Mouse (Mus musculus) neural tube, embryonic 15.5 days (tissue): Measurements from ENCODE around the gene Mapk8ip1. TPM values are rescaled to one million over a fixed set of nuclear protein-coding genes. Genes with fewer than 3 reads are reported as not detected.
A peak's percentile ranks its signal among the peaks of the same experiment; 100 is the strongest.

Experiments
- ATAC-seq: fragments of 200-750 bp; cut with Nextera tagmentation; 2 replicates; pipeline ENCODE4 v1.8.0; 2017; ENCODE audit warnings: mild to moderate bottlenecking, moderate TSS enrichment, moderate library complexity; ENCODE audit not compliant: low FRiP score
- H3K27ac ChIP-seq: fragments of 300-500 bp; sonication (generic); replicated peaks from 2 replicates; pipeline ENCODE4 v1.5.1; 2015; ENCODE audit warnings: mild to moderate bottlenecking, inconsistent platforms
- H3K27me3 ChIP-seq: fragments of 300-500 bp; sonication (generic); replicated peaks from 2 replicates; pipeline ENCODE4 v1.6.1; 2015; ENCODE audit warnings: inconsistent platforms
- H3K36me3 ChIP-seq: fragments of 300-500 bp; sonication (generic); 2 replicates; pipeline ENCODE4 v1.6.1; 2015; ENCODE audit warnings: inconsistent platforms
- H3K4me1 ChIP-seq: fragments of 300-500 bp; sonication (generic); 2 replicates; pipeline ENCODE4 v1.6.1; 2015; ENCODE audit warnings: inconsistent platforms
- H3K4me2 ChIP-seq: fragments of 300-500 bp; sonication (generic); 2 replicates; pipeline ENCODE4 v1.6.1; 2015; ENCODE audit warnings: inconsistent platforms, mild to moderate bottlenecking, moderate library complexity
- H3K4me3 ChIP-seq: fragments of 300-500 bp; sonication (generic); replicated peaks from 2 replicates; pipeline ENCODE4 v1.5.1; 2015; ENCODE audit warnings: mild to moderate bottlenecking, inconsistent platforms
- H3K9ac ChIP-seq: fragments of 300-500 bp; sonication (generic); replicated peaks from 2 replicates; pipeline ENCODE4 v1.6.1; 2015; ENCODE audit warnings: mild to moderate bottlenecking, inconsistent platforms
- H3K9me3 ChIP-seq: fragments of 300-500 bp; sonication (generic); replicated peaks from 2 replicates; pipeline ENCODE4 v1.6.1; 2016; ENCODE audit warnings: inconsistent platforms
- WGBS: fragments of 180-500 bp; shearing (Covaris S2); methylation state at CpG from one replicate; pipeline ENCODE4 v1.1.7; 2015; ENCODE audit warnings: mixed read lengths; 5-methylcytosine and 5-hydroxymethylcytosine counted together
- polyA plus RNA-seq: library from polyadenylated mRNA; unstranded; fragments of >200 nt; fragmentation: Nextera tagmentation; extraction: Ambion mirVana; gene quantifications from 2 replicates; pipeline ENCODE4 v1.2.1, GENCODE M21; 2015

The Mapk8ip1 gene
- 134 and 169 TPM in 2 replicates for polyA plus RNA-seq

DNA sequence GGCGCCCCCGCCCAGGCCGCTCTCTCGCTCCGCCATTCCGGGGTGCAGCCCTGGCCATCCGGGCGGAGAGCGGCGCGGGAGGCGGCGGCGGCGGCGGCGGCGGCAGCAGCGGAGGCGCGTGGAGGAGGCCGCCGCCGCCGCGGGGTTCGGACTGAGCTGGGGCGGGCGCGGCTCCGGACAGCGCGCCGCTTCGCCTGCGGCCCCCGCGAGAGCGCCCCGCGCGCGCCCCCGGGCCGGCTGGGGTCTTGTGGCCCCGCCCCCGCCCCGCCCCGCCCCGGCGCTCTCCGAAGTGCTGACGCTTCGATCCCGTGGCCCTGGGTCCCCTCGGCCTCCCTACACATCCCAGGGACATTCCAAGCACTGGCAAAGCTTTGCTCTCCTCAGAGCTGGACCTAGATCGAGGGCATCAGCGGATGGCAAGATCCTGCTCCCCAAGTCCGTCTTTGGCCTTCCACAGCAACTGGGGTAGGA is at the start of gene Mapk8ip1:
TSS of gene Mapk8ip1 (minus strand) at position 173 of the 471 bp plus-strand sequence.
- Histone ChIP-seq H3K4me3 (peak within 1 kb of the TSS; percentile 73), H3K4me1 (peaks cover 50% of the 10 kb centered on the region), H3K36me3 (peaks cover 22% of the 10 kb centered on the region), H3K9ac (peak within 1 kb of the TSS; percentile 92), H3K27me3 (no peaks in the 10 kb centered on the region), H3K9me3 (no peaks in the 10 kb centered on the region), H3K27ac (peak within 1 kb of the TSS; percentile 87), H3K4me2 (peak within 1 kb of the TSS; percentile 75)
- 5% methylated on average over 16 of the region's 59 CpGs for WGBS
- ATAC-seq = peak; percentile 78

DNA sequence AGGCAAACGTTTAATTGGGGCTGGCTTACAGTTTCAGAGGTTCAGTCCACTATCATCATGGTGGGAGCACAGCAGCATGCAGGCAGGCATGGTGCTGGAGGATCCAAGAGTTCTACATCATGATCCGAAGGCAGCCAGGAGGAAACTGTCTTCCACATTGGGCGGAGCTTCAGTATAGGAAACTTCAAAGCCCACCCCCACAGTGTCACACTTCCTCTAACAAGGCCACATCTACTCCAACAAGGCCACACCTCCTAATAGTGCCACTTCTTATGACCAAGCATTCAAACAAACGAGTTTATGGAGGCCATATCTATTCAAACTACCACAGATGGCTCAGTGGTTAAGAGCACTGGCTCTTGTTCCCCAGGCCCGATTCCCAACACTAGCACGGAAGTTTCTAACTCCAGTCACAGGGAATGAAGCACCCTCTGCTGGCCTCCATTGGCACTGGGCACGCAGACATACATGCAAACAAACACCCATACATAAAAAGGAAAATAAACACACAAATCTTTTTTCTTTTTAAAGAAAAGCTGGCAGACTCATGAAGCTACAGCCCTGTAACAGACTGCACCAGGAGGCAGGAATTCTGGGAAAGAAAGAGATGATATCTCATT is 46.2 kb upstream of the Mapk8ip1 start:
- no peak for ATAC-seq
- Histone ChIP-seq H3K4me3 (no peak overlapping the region), H3K27ac (no peak overlapping the region), H3K36me3 (peaks cover 2% of the 10 kb centered on the region; the same call in 1 of the 2 replicates), H3K9ac (no peak overlapping the region), H3K27me3 (no peaks in the 10 kb centered on the region), H3K9me3 (no peaks in the 10 kb centered on the region), H3K4me2 (no peak overlapping the region), H3K4me1 (no peaks in the 10 kb centered on the region)
- WGBS = 55% methylated on average over 7 of the region's 7 CpGs

GRCm38 (mm10) chr2:92446656-92447055 is 45.6 kb upstream of the Mapk8ip1 start:
- Histone ChIP-seq H3K4me1 (no peaks in the 10 kb centered on the region), H3K36me3 (no peaks in the 10 kb centered on the region), H3K9me3 (no peaks in the 10 kb centered on the region), H3K9ac (no peak overlapping the region), H3K27me3 (0 out of 2 replicates have a peak, but pooled peaks cover 3% of the 10 kb centered on the region), H3K27ac (no peak overlapping the region), H3K4me3 (no peak overlapping the region), H3K4me2 (no peak overlapping the region)
- ATAC-seq = no peak
- 79% methylated on average over 8 of the region's 8 CpGs for WGBS

DNA sequence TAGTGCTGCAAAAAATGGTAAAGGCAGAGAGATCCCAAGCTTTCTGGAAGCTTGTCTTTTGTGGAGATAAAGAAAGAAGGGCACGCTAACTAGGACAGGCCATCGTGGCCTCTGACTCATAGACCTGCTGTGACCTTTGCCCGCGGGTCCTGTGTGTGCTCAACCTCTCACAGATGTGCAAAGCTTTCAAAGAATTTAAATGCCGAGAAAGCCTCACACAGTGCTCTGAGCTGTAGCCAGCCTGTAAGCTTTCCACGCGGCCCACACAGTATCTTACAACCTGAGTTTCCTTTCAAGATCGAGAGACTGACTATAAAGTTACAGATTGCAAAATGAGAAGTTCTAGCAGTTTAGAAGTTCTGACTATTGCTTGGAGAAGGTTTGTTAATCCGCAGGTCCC is 44.8 kb upstream of the Mapk8ip1 start:
- H3K36me3 ChIP-seq = no peaks in the 10 kb centered on the region
- WGBS = 50% methylated on average over 9 of the region's 9 CpGs
- no peak overlapping the region for H3K4me3 ChIP-seq
- H3K27me3 ChIP-seq = 0 out of 2 replicates have a peak, but pooled peaks cover 3% of the 10 kb centered on the region
- H3K9me3 ChIP-seq = no peaks in the 10 kb centered on the region
- no peak overlapping the region for H3K27ac ChIP-seq
- H3K9ac ChIP-seq = no peak overlapping the region
- no peaks in the 10 kb centered on the region for H3K4me1 ChIP-seq
- H3K4me2 ChIP-seq = no peak overlapping the region
- no peak for ATAC-seq

- Histone ChIP-seq H3K9ac (no peak overlapping the region), H3K9me3 (no peaks in the 10 kb centered on the region), H3K4me1 (no peaks in the 10 kb centered on the region), H3K4me2 (no peak overlapping the region), H3K27ac (no peak overlapping the region), H3K27me3 (0 out of 2 replicates have a peak, but pooled peaks cover 3% of the 10 kb centered on the region), H3K4me3 (no peak overlapping the region), H3K36me3 (no peaks in the 10 kb centered on the region)
- 57% methylated on average over 4 of the region's 4 CpGs for WGBS
- ATAC-seq = no peak
Measured at GRCm38 (mm10) chr2:92444376-92444775, 43.3 kb upstream of the Mapk8ip1 start.

DNA sequence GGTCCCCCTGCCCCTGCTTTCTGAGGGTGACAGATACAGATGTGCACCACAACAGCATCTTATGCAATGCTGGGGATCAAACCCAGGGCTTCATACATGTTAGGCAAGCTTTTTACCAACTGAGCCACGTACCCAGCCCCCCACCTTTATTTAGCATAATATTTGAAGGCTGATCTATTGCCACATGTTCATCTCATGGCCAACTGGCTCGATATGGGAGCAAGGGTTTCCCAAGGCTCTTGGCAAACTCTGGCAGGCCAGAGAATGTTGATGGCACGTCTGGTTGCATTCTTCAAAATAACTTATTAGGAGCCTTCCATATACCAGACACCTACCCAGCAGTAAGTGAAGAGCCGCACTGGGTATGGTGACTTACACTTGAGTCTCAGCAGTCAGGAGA is 42.2 kb upstream of the Mapk8ip1 start:
- 85% methylated on average over 4 of the region's 4 CpGs for WGBS
- H3K4me1 ChIP-seq = no peaks in the 10 kb centered on the region
- ATAC-seq = no peak
- H3K9ac ChIP-seq = no peak overlapping the region
- no peaks in the 10 kb centered on the region for H3K36me3 ChIP-seq
- H3K27me3 ChIP-seq = 0 out of 2 replicates have a peak, but pooled peaks cover 3% of the 10 kb centered on the region
- H3K9me3 ChIP-seq = no peaks in the 10 kb centered on the region
- no peak overlapping the region for H3K4me3 ChIP-seq
- no peak overlapping the region for H3K27ac ChIP-seq
- H3K4me2 ChIP-seq = no peak overlapping the region

DNA sequence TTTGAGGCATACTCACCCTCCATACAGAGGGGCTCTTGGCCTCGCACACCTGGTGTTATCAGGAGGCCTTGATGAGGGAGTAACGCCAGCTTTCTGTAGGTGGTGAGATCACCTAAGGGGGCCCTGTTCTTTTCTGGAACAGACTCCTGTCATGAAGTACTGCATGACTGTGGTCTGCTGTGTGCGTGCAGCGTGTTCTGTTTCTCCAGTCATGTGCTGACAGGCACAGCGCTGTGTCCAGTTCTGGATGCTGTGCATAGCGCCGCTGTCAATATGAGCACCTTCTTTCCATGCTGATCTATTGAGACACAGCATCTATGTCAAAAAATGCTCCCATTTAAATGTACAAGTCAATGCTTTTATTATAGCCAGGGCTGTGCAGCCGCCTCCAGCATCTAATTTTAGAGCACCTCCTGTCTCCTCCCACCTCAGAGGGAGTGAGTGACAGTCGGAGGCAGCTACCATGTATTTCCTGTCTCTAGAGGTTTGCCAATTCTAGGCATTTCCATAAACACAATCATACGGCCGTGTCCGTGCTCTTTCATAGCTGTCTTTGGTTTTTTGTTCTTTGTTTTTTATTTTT is 41.4 kb upstream of the Mapk8ip1 start:
- Histone ChIP-seq H3K27me3 (0 out of 2 replicates have a peak, but pooled peaks cover 3% of the 10 kb centered on the region), H3K9ac (no peak overlapping the region), H3K36me3 (no peaks in the 10 kb centered on the region), H3K4me2 (no peak overlapping the region), H3K4me1 (no peaks in the 10 kb centered on the region), H3K27ac (no peak overlapping the region), H3K4me3 (no peak overlapping the region), H3K9me3 (no peaks in the 10 kb centered on the region)
- WGBS = 78% methylated on average over 12 of the region's 12 CpGs
- ATAC-seq = no peak

GRCm38 (mm10) chr2:92440432-92440831 is 39.4 kb upstream of the Mapk8ip1 start:
- H3K4me2 ChIP-seq = no peak overlapping the region
- ATAC-seq = no peak
- WGBS = 53% methylated on average over 6 of the region's 6 CpGs
- no peak overlapping the region for H3K27ac ChIP-seq
- H3K27me3 ChIP-seq = 0 out of 2 replicates have a peak, but pooled peaks cover 6% of the 10 kb centered on the region
- H3K9me3 ChIP-seq = no peaks in the 10 kb centered on the region
- H3K9ac ChIP-seq = no peak overlapping the region
- H3K4me3 ChIP-seq = no peak overlapping the region
- no peaks in the 10 kb centered on the region for H3K4me1 ChIP-seq
- H3K36me3 ChIP-seq = no peaks in the 10 kb centered on the region

DNA sequence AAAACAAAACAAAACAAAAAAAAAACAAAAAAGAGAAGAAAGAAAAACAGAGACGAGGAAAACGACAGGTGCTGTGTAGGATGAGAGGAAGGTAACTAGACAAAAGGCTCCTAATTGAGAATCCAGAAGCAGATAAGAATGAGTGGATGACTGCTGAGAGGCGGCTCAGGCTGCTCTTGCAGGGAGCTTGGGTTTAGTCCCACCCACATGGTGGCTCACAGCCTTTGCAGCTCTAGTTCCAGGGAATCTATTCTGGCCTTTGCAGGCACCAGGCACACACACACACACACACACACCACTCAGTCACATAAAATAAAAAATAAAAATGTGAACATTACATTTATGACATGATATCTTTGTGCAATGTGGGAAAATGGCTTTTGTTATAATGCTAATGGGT is 37.5 kb upstream of the Mapk8ip1 start:
- WGBS = 77% methylated on average over 3 of the region's 3 CpGs
- no peaks in the 10 kb centered on the region for H3K36me3 ChIP-seq
- H3K4me2 ChIP-seq = no peak overlapping the region

GRCm38 (mm10) chr2:92437875-92438274 is 36.8 kb upstream of the Mapk8ip1 start:
- peaks cover 14% of the 10 kb centered on the region for H3K4me1 ChIP-seq
- ATAC-seq = no peak
- H3K4me2 ChIP-seq = peak overlapping the region; percentile 51
- WGBS = 0% methylated on average over 5 of the region's 5 CpGs
- H3K36me3 ChIP-seq = no peaks in the 10 kb centered on the region
- no peaks in the 10 kb centered on the region for H3K9me3 ChIP-seq
- H3K9ac ChIP-seq = no peak overlapping the region
- 0 out of 2 replicates have a peak overlapping the region, but pooled peaks have one; percentile 5 for H3K4me3 ChIP-seq
- 0 out of 2 replicates have a peak, but pooled peaks cover 6% of the 10 kb centered on the region for H3K27me3 ChIP-seq
- no peak overlapping the region for H3K27ac ChIP-seq

More for the DNA sequence above, 37.5 kb upstream of the Mapk8ip1 start:
- H3K4me1 ChIP-seq = peaks cover 9% of the 10 kb centered on the region
- no peak for ATAC-seq
- no peaks in the 10 kb centered on the region for H3K9me3 ChIP-seq
- H3K27ac ChIP-seq = no peak overlapping the region
- H3K9ac ChIP-seq = no peak overlapping the region
- H3K4me3 ChIP-seq = no peak overlapping the region
- H3K27me3 ChIP-seq = 0 out of 2 replicates have a peak, but pooled peaks cover 6% of the 10 kb centered on the region

- 82% methylated on average over 4 of the region's 4 CpGs for WGBS
- H3K27me3 ChIP-seq = 0 out of 2 replicates have a peak, but pooled peaks cover 6% of the 10 kb centered on the region
- peak overlapping the region; percentile 51; the same call in 1 of the 2 replicates for H3K4me2 ChIP-seq
- no peak for ATAC-seq
- no peak overlapping the region for H3K27ac ChIP-seq
- H3K4me3 ChIP-seq = no peak overlapping the region
- no peak overlapping the region for H3K9ac ChIP-seq
- H3K36me3 ChIP-seq = no peaks in the 10 kb centered on the region
- no peaks in the 10 kb centered on the region for H3K9me3 ChIP-seq
- H3K4me1 ChIP-seq = peaks cover 19% of the 10 kb centered on the region
Measured at GRCm38 (mm10) chr2:92437366-92437765, 36.3 kb upstream of the Mapk8ip1 start.

DNA sequence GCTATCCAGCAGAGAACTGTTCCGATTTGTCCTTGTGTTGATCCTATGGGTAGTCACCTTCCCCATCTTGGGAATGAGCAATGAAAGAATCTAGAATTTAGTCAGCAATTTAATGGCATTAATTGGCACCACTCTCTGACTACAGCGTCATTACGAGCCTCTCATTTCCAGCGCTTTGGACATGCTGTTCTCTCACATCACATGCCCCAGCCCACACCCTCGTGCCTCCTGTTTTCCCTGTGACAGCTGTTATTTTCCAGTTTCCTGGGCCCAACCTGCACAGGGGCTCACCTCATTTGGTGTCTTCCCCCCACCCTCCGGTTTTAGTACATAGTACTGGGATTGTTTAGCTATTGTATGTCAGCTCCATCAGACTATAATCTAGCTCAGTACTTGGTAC is 34.0 kb upstream of the Mapk8ip1 start:
- no peak for ATAC-seq
- peak overlapping the region; percentile 52; the same call in 1 of the 2 replicates for H3K9ac ChIP-seq
- H3K36me3 ChIP-seq = no peaks in the 10 kb centered on the region
- peaks cover 41% of the 10 kb centered on the region for H3K4me1 ChIP-seq
- H3K4me3 ChIP-seq = peak overlapping the region; percentile 93
- H3K9me3 ChIP-seq = no peaks in the 10 kb centered on the region
- H3K27ac ChIP-seq = peak overlapping the region; percentile 80; the same call in 1 of the 2 replicates
- 0 out of 2 replicates have a peak, but pooled peaks cover 3% of the 10 kb centered on the region for H3K27me3 ChIP-seq
- WGBS = 55% methylated on average over 6 of the region's 6 CpGs
- H3K4me2 ChIP-seq = peak overlapping the region; percentile 82
